Mouse (Mus musculus): ENCODE results near the gene Myo16. TPM values are rescaled to one million over a fixed set of nuclear protein-coding genes. Genes with fewer than 3 reads are reported as not detected.

The Myo16 gene
- 0.30 TPM for polyA plus RNA-seq (2017; shearing (Covaris generic))

GRCm38 (mm10) chr8:10153611-10154438, at the start of gene Myo16:
Myo16 (plus strand) TSS chr8:10153911.

Other genes with a start within 250 kb of the Myo16 start
- 0.94 TPM for gene Lig4, start 176.2 kb upstream of the Myo16 start, polyA plus RNA-seq (2017; shearing (Covaris generic))
- gene Abhd13, start 176.2 kb upstream of the Myo16 start, polyA plus RNA-seq (2017; shearing (Covaris generic)), result 14.5 TPM
- gene Tnfsf13b, start 147.4 kb upstream of the Myo16 start, polyA plus RNA-seq (2017; shearing (Covaris generic)), result 1.9 TPM